Mouse (Mus musculus): Measurements from ENCODE around the gene Mov10l1. TPM values are rescaled to one million over a fixed set of nuclear protein-coding genes. Genes with fewer than 3 reads are reported as not detected.

Mov10l1 gene
- total and polyA plus RNA-seq, 3 experiments = not detected

DNA sequence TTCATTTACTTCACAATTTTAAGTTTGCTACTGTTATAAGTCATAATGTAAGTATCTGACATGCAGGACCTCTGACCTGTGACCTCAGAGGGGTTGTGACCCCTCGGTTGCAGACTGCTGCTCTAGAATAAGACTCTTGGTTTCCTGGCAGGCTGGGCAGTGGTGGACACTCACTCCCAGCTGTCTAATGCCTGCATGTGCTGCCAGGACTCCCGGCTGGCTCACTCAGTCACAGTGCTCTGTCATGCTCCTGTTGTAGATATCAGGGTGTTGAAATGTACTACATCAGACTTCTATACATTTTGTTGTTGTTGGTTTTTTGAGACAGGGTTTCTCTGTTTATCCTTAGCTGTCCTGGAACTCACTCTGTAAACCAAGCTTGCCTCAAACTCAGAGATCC lies 17.7 kb downstream of the Mov10l1 start:
- TF ChIP-seq GATA1 (IDR thresholded peaks at IDR 0.05; ENCODE audit: borderline replicate concordance, low read length) (no peak), POLR2AphosphoS5 (IDR thresholded peaks at IDR 0.05; ENCODE audit: insufficient replicate concordance, low read depth, low read length) (no peak), CTCF (IDR thresholded peaks at IDR 0.05; ENCODE audit: low read depth, low read length) (no peak), GATA2 (IDR thresholded peaks at IDR 0.05; ENCODE audit: borderline replicate concordance, low read depth, low read length) (no peak), TAL1 (conservative IDR thresholded peaks at IDR 0.05; ENCODE audit: low read depth, low read length) (no peak)
- Histone ChIP-seq H3K9me3 (replicated peaks) (no peaks in the 10 kb centered on the region), H3K27me3 (ENCODE audit: insufficient read depth, low read length) (peaks cover 8% of the 10 kb centered on the region), H3K4me1 (ENCODE audit: insufficient read depth, low read depth, low read length) (no peaks in the 10 kb centered on the region), H3K4me3 (ENCODE audit: low read depth, low read length) (no peak overlapping the region), H3K36me3 (replicated peaks) (no peaks in the 10 kb centered on the region)
- ATAC-seq (ENCODE audit: extremely low read depth, insufficient number of reproducible peaks, low FRiP score, poor library complexity, severe bottlenecking) (no peak), DNase-seq (ENCODE audit: low spot score) (no peak)

DNA sequence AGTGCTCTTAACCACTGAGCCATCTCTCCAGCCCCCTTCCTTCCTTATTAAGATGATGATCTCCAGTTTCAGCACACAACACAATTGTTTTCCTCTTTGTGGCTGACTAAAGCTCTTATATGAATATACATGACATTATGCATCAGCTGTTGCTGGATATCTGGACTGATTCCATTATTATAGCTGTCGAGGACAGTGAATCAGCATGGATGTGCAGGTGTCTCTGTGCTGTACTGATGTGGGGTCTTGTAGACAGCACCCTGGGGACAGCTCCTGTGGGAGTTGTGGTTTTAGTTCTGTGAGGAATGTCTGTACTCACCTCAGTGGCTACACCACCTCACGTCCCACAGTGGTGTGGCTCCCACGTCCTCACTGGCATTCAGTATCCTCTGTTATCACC lies 18.5 kb downstream of the Mov10l1 start:
- no peak overlapping the region for H3K4me3 ChIP-seq (ENCODE audit: low read depth, low read length)
- TF ChIP-seq CTCF (IDR thresholded peaks at IDR 0.05; ENCODE audit: low read depth, low read length) (no peak), GATA2 (IDR thresholded peaks at IDR 0.05; ENCODE audit: borderline replicate concordance, low read depth, low read length) (no peak), TAL1 (conservative IDR thresholded peaks at IDR 0.05; ENCODE audit: low read depth, low read length) (no peak), POLR2AphosphoS5 (IDR thresholded peaks at IDR 0.05; ENCODE audit: insufficient replicate concordance, low read depth, low read length) (no peak), GATA1 (IDR thresholded peaks at IDR 0.05; ENCODE audit: borderline replicate concordance, low read length) (no peak)
- DNase-seq (ENCODE audit: low spot score) = no peak
- no peak for ATAC-seq (ENCODE audit: extremely low read depth, insufficient number of reproducible peaks, low FRiP score, poor library complexity, severe bottlenecking)
- peaks cover 8% of the 10 kb centered on the region for H3K27me3 ChIP-seq (ENCODE audit: insufficient read depth, low read length)
- H3K9me3 ChIP-seq (replicated peaks) = no peaks in the 10 kb centered on the region
- H3K4me1 ChIP-seq (ENCODE audit: insufficient read depth, low read depth, low read length) = no peaks in the 10 kb centered on the region
- no peaks in the 10 kb centered on the region for H3K36me3 ChIP-seq (replicated peaks)

DNA sequence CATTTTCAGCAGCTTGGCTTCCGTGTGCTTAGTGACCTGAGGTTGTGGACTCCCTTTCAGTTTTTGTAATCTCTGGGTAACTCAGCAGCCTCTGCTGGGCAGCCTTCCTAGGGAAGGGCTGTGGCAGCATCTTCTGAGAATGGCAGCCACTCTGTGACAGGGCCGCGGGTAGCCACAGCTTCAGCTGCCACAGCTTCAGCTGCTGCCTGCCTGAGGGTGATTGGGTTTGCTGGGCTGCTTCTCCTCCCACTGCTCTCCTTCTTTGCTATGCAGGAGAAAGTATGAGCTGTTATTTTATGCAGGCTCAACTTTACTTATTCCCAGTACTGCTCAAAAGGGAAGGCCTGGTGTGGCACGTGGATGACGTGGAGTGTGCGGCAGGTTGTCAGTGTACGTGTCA lies 24.3 kb downstream of the Mov10l1 start:
- TF ChIP-seq TAL1 (conservative IDR thresholded peaks at IDR 0.05; ENCODE audit: low read depth, low read length) (no peak), GATA1 (IDR thresholded peaks at IDR 0.05; ENCODE audit: borderline replicate concordance, low read length) (no peak), CTCF (IDR thresholded peaks at IDR 0.05; ENCODE audit: low read depth, low read length) (no peak), GATA2 (IDR thresholded peaks at IDR 0.05; ENCODE audit: borderline replicate concordance, low read depth, low read length) (no peak), POLR2AphosphoS5 (IDR thresholded peaks at IDR 0.05; ENCODE audit: insufficient replicate concordance, low read depth, low read length) (no peak)
- ATAC-seq (ENCODE audit: extremely low read depth, insufficient number of reproducible peaks, low FRiP score, poor library complexity, severe bottlenecking) = no peak
- no peak for DNase-seq (ENCODE audit: low spot score)
- Histone ChIP-seq H3K36me3 (replicated peaks) (no peaks in the 10 kb centered on the region), H3K4me1 (ENCODE audit: insufficient read depth, low read depth, low read length) (no peaks in the 10 kb centered on the region), H3K27me3 (ENCODE audit: insufficient read depth, low read length) (peaks cover 10% of the 10 kb centered on the region), H3K9me3 (replicated peaks) (no peaks in the 10 kb centered on the region), H3K4me3 (ENCODE audit: low read depth, low read length) (no peak overlapping the region)

DNA sequence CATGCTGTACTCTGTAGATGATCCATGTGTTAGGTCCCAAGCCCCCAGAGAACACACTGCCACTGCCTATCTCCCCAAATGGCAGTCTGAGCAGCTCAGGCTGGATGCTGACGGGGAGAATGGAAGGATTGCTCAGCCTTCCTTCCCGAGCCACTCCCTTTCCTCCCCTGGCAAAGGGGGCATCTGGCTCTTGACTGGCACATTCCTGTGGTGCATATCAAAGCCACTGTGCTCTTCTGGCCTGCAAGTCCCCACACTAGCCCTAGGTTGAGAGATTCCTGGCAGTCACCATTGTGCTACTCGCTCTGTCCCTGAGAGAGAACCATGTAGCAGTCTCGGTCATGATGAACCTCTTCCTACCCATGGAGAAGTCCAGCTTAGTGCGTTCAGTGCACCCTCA lies 25.1 kb downstream of the Mov10l1 start:
- H3K9me3 ChIP-seq (replicated peaks) = no peaks in the 10 kb centered on the region
- TF ChIP-seq GATA1 (IDR thresholded peaks at IDR 0.05; ENCODE audit: borderline replicate concordance, low read length) = no peak
- no peak for TF ChIP-seq POLR2AphosphoS5 (IDR thresholded peaks at IDR 0.05; ENCODE audit: insufficient replicate concordance, low read depth, low read length)
- TF ChIP-seq GATA2 (IDR thresholded peaks at IDR 0.05; ENCODE audit: borderline replicate concordance, low read depth, low read length) = no peak
- TF ChIP-seq CTCF (IDR thresholded peaks at IDR 0.05; ENCODE audit: low read depth, low read length) = no peak
- TF ChIP-seq TAL1 (conservative IDR thresholded peaks at IDR 0.05; ENCODE audit: low read depth, low read length) = no peak
- peaks cover 5% of the 10 kb centered on the region; the same call in 1 of the 2 replicates for H3K27me3 ChIP-seq (ENCODE audit: insufficient read depth, low read length)

DNA sequence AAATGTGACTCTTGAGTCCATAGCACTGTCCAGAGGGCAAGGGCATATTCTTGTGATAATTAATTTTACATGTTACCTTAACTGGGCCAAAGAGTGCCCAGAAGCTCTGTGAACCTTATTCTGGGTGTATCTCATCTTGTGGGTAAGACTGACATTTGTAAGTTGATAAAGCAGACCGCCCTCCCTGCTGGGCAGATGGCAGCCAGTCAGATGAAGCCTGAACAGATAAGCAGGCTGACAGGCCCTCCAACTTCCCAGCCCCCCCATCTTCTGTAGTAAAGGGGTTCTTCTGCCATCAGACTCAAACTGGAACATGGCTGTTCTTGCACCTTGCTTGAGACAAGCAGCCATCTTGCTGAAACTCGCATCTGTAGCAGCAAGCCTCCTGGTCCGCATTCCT lies 34.0 kb downstream of the Mov10l1 start:
- no peak overlapping the region for H3K4me3 ChIP-seq (ENCODE audit: low read depth, low read length)
- H3K36me3 ChIP-seq (replicated peaks) = no peaks in the 10 kb centered on the region
- DNase-seq (ENCODE audit: low spot score) = no peak
- TF ChIP-seq GATA1 (IDR thresholded peaks at IDR 0.05; ENCODE audit: borderline replicate concordance, low read length) (no peak), CTCF (IDR thresholded peaks at IDR 0.05; ENCODE audit: low read depth, low read length) (no peak), GATA2 (IDR thresholded peaks at IDR 0.05; ENCODE audit: borderline replicate concordance, low read depth, low read length) (no peak), POLR2AphosphoS5 (IDR thresholded peaks at IDR 0.05; ENCODE audit: insufficient replicate concordance, low read depth, low read length) (no peak), TAL1 (conservative IDR thresholded peaks at IDR 0.05; ENCODE audit: low read depth, low read length) (no peak)
- no peaks in the 10 kb centered on the region for H3K4me1 ChIP-seq (ENCODE audit: insufficient read depth, low read depth, low read length)
- no peak for ATAC-seq (ENCODE audit: extremely low read depth, insufficient number of reproducible peaks, low FRiP score, poor library complexity, severe bottlenecking)
- peaks cover 6% of the 10 kb centered on the region for H3K27me3 ChIP-seq (ENCODE audit: insufficient read depth, low read length)
- H3K9me3 ChIP-seq (replicated peaks) = no peaks in the 10 kb centered on the region

More for the DNA sequence above, 25.1 kb downstream of the Mov10l1 start:
- ATAC-seq (ENCODE audit: extremely low read depth, insufficient number of reproducible peaks, low FRiP score, poor library complexity, severe bottlenecking) (no peak), DNase-seq (ENCODE audit: low spot score) (no peak)
- no peak overlapping the region for H3K4me3 ChIP-seq (ENCODE audit: low read depth, low read length)
- no peaks in the 10 kb centered on the region for H3K4me1 ChIP-seq (ENCODE audit: insufficient read depth, low read depth, low read length)
- no peaks in the 10 kb centered on the region for H3K36me3 ChIP-seq (replicated peaks)

DNA sequence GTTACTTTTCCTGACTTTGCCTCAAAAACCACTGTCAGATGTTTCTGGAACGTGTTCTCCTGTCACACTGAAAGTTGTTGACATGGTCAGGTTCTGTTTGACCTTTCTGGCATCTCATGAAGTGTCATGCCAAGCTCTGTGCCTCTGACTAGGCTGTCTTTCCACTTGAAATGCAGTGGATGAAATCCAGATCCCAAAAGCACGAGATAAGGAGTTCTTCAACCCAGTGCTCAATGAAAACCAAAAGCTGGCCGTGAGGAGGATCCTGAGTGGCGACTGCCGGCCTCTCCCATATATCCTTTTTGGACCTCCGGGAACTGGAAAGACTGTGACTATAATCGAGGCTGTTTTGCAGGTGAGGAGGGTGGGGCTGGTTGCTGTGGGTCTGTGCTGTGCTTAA lies 37.4 kb downstream of the Mov10l1 start:
- H3K9me3 ChIP-seq (replicated peaks) = no peaks in the 10 kb centered on the region
- no peak overlapping the region for H3K4me3 ChIP-seq (ENCODE audit: low read depth, low read length)
- H3K36me3 ChIP-seq (replicated peaks) = no peaks in the 10 kb centered on the region
- DNase-seq (ENCODE audit: low spot score) = no peak
- peaks cover 6% of the 10 kb centered on the region for H3K27me3 ChIP-seq (ENCODE audit: insufficient read depth, low read length)
- no peak for ATAC-seq (ENCODE audit: extremely low read depth, insufficient number of reproducible peaks, low FRiP score, poor library complexity, severe bottlenecking)
- no peaks in the 10 kb centered on the region for H3K4me1 ChIP-seq (ENCODE audit: insufficient read depth, low read depth, low read length)
- no peak for TF ChIP-seq CTCF (IDR thresholded peaks at IDR 0.05; ENCODE audit: low read depth, low read length)
- TF ChIP-seq POLR2AphosphoS5 (IDR thresholded peaks at IDR 0.05; ENCODE audit: insufficient replicate concordance, low read depth, low read length) = no peak
- TF ChIP-seq GATA2 (IDR thresholded peaks at IDR 0.05; ENCODE audit: borderline replicate concordance, low read depth, low read length) = no peak
- no peak for TF ChIP-seq GATA1 (IDR thresholded peaks at IDR 0.05; ENCODE audit: borderline replicate concordance, low read length)
- no peak for TF ChIP-seq TAL1 (conservative IDR thresholded peaks at IDR 0.05; ENCODE audit: low read depth, low read length)
